Mouse (Mus musculus) liver, embryonic 12.5 days (tissue): Measurements from ENCODE around the gene 1700025G04Rik. TPM values are rescaled to one million over a fixed set of nuclear protein-coding genes. Genes with fewer than 3 reads are reported as not detected.

Experiments used
- ATAC-seq: fragments of 200-750 bp; cut with Nextera tagmentation; 2 replicates; pipeline ENCODE4 v1.8.0; 2017; ENCODE audit warnings: moderate number of reproducible peaks, mild to moderate bottlenecking, moderate library complexity
- H3K27ac ChIP-seq: fragments of 300-500 bp; sonication (generic); 2 replicates; pipeline ENCODE4 v1.5.1; 2016; ENCODE audit warnings: mild to moderate bottlenecking
- H3K27me3 ChIP-seq: fragments of 300-500 bp; sonication (generic); replicated peaks from 2 replicates; pipeline ENCODE4 v1.6.1; 2016; ENCODE audit warnings: mild to moderate bottlenecking, moderate library complexity
- H3K36me3 ChIP-seq: fragments of 300-500 bp; sonication (generic); 2 replicates; pipeline ENCODE4 v1.6.1; 2016; ENCODE audit warnings: mild to moderate bottlenecking, moderate library complexity
- H3K4me1 ChIP-seq: fragments of 300-500 bp; sonication (generic); 2 replicates; pipeline ENCODE4 v1.6.1; 2016
- H3K4me2 ChIP-seq: fragments of 300-500 bp; sonication (generic); 2 replicates; pipeline ENCODE4 v1.6.1; 2016; ENCODE audit warnings: mild to moderate bottlenecking, moderate library complexity
- H3K4me3 ChIP-seq: fragments of 300-500 bp; sonication (generic); 2 replicates; pipeline ENCODE4 v1.5.1; 2016; ENCODE audit warnings: mild to moderate bottlenecking, moderate library complexity
- H3K9ac ChIP-seq: fragments of 300-500 bp; sonication (generic); 2 replicates; pipeline ENCODE4 v1.6.1; 2016; ENCODE audit warnings: mild to moderate bottlenecking, moderate library complexity
- H3K9me3 ChIP-seq: fragments of 300-500 bp; sonication (generic); replicated peaks from 2 replicates; pipeline ENCODE4 v1.6.1; 2016; ENCODE audit warnings: mild to moderate bottlenecking, moderate library complexity
- WGBS: fragments of 180-500 bp; shearing (Covaris S2); methylation state at CpG from one replicate; pipeline ENCODE4 v1.1.7; 2016; ENCODE audit not compliant: insufficient replicate concordance; 5-methylcytosine and 5-hydroxymethylcytosine counted together
- polyA plus RNA-seq: library from polyadenylated mRNA; unstranded; fragments of >200 nt; fragmentation: Nextera tagmentation; extraction: Ambion mirVana; gene quantifications from 2 replicates; pipeline ENCODE4 v1.2.1, GENCODE M21; 2016

Gene 1700025G04Rik
- polyA plus RNA-seq, 1 experiment from 2014 or later, result 4.5 TPM

GRCm38 (mm10) chr1:151914494-151914893 lies 175.4 kb downstream of the 1700025G04Rik start:
- Histone ChIP-seq H3K9me3 (no peaks in the 10 kb centered on the region), H3K4me2 (no peak overlapping the region), H3K27ac (no peak overlapping the region), H3K9ac (no peak overlapping the region), H3K4me1 (no peaks in the 10 kb centered on the region), H3K4me3 (no peak overlapping the region), H3K27me3 (no peaks in the 10 kb centered on the region), H3K36me3 (no peaks in the 10 kb centered on the region)
- ATAC-seq, result no peak
- WGBS, result 79% methylated on average over 9 of the region's 9 CpGs

GRCm38 (mm10) chr1:151907014-151907413 lies 182.9 kb downstream of the 1700025G04Rik start:
- 67% methylated on average over 4 of the region's 4 CpGs for WGBS
- Histone ChIP-seq H3K27ac (no peak overlapping the region), H3K4me2 (no peak overlapping the region), H3K9me3 (no peaks in the 10 kb centered on the region), H3K36me3 (no peaks in the 10 kb centered on the region), H3K9ac (no peak overlapping the region), H3K4me1 (no peaks in the 10 kb centered on the region), H3K27me3 (no peaks in the 10 kb centered on the region), H3K4me3 (no peak overlapping the region)
- ATAC-seq, result no peak

- H3K9me3 ChIP-seq, result no peaks in the 10 kb centered on the region
- H3K36me3 ChIP-seq, result no peaks in the 10 kb centered on the region
- H3K4me2 ChIP-seq, result no peak overlapping the region
- no peaks in the 10 kb centered on the region for H3K27me3 ChIP-seq
- ATAC-seq, result no peak
- H3K4me1 ChIP-seq, result no peaks in the 10 kb centered on the region
- H3K9ac ChIP-seq, result no peak overlapping the region
- WGBS, result 72% methylated on average over 12 of the region's 12 CpGs
- no peak overlapping the region for H3K27ac ChIP-seq
- no peak overlapping the region for H3K4me3 ChIP-seq
Observed at GRCm38 (mm10) chr1:151900706-151901360, 189.1 kb downstream of the 1700025G04Rik start.

GRCm38 (mm10) chr1:151899964-151900363 lies 190.0 kb downstream of the 1700025G04Rik start:
- no peak for ATAC-seq
- no peaks in the 10 kb centered on the region for H3K4me1 ChIP-seq
- H3K36me3 ChIP-seq, result no peaks in the 10 kb centered on the region
- no peaks in the 10 kb centered on the region for H3K9me3 ChIP-seq
- no peak overlapping the region for H3K4me3 ChIP-seq
- no peak overlapping the region for H3K9ac ChIP-seq
- no peak overlapping the region for H3K4me2 ChIP-seq
- WGBS, result 78% methylated on average over 7 of the region's 7 CpGs
- no peaks in the 10 kb centered on the region for H3K27me3 ChIP-seq
- no peak overlapping the region for H3K27ac ChIP-seq

- Histone ChIP-seq H3K4me1 (no peaks in the 10 kb centered on the region), H3K9me3 (no peaks in the 10 kb centered on the region), H3K4me3 (no peak overlapping the region), H3K36me3 (no peaks in the 10 kb centered on the region), H3K4me2 (no peak overlapping the region), H3K27me3 (no peaks in the 10 kb centered on the region), H3K27ac (no peak overlapping the region), H3K9ac (no peak overlapping the region)
- ATAC-seq, result no peak
- WGBS, result 63% methylated on average over 4 of the region's 4 CpGs
Observed at GRCm38 (mm10) chr1:151895406-151895805, 194.5 kb downstream of the 1700025G04Rik start.

DNA sequence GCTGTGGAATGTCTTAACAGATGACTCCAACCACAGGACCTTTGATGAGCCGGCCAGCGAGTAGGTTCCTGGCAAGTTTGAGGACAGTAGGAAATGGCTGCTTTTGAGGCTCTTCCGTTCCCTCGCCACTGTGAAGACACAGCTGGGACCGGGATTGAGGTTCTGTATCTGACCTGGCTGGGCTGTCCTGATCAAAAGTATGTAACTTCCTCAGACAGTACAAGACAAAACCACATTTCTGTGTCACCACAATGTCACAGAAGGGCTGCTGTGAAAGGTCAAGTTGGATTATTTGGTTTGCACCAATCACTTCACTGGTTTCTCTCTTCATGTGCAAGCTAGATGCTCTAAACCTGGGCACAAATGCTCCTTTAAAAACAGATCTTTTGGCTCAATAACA lies 195.9 kb downstream of the 1700025G04Rik start:
- Histone ChIP-seq H3K4me3 (no peak overlapping the region), H3K4me2 (no peak overlapping the region), H3K36me3 (no peaks in the 10 kb centered on the region), H3K27me3 (no peaks in the 10 kb centered on the region), H3K4me1 (no peaks in the 10 kb centered on the region), H3K27ac (no peak overlapping the region), H3K9me3 (no peaks in the 10 kb centered on the region), H3K9ac (no peak overlapping the region)
- ATAC-seq, result no peak
- WGBS, result 26% methylated on average over 5 of the region's 5 CpGs

DNA sequence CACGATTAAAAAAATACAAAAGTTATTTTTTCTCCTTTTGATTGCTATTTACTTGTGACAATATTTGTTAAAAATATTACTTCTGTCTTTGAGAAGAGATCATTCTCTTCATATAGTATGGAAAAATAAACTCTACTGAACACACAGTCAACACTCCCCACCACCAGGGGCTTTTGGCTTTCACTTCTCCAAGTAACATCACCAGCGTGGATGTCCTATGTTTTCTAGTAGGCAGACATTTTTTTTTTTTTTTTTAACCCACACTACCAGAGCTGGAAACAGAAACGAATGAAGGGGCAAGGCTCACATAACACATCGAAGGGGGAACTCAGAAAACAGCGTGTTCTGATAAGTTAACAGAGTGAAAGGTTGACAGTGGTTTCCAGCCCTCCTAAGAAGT lies 197.9 kb downstream of the 1700025G04Rik start:
- no peak overlapping the region for H3K4me2 ChIP-seq
- no peak overlapping the region for H3K27ac ChIP-seq
- H3K4me3 ChIP-seq, result no peak overlapping the region
- WGBS, result 53% methylated on average over 5 of the region's 5 CpGs
- H3K36me3 ChIP-seq, result no peaks in the 10 kb centered on the region
- H3K4me1 ChIP-seq, result no peaks in the 10 kb centered on the region
- H3K27me3 ChIP-seq, result no peaks in the 10 kb centered on the region
- ATAC-seq, result no peak
- no peaks in the 10 kb centered on the region for H3K9me3 ChIP-seq
- no peak overlapping the region for H3K9ac ChIP-seq

GRCm38 (mm10) chr1:151891194-151891593 lies 198.7 kb downstream of the 1700025G04Rik start:
- Histone ChIP-seq H3K4me2 (no peak overlapping the region), H3K4me3 (no peak overlapping the region), H3K27ac (no peak overlapping the region), H3K9me3 (no peaks in the 10 kb centered on the region), H3K4me1 (no peaks in the 10 kb centered on the region), H3K36me3 (no peaks in the 10 kb centered on the region), H3K9ac (no peak overlapping the region), H3K27me3 (no peaks in the 10 kb centered on the region)
- no peak for ATAC-seq
- WGBS, result 72% methylated on average over 9 of the region's 9 CpGs

- Histone ChIP-seq H3K4me3 (no peak overlapping the region), H3K27me3 (no peaks in the 10 kb centered on the region), H3K9me3 (no peaks in the 10 kb centered on the region), H3K36me3 (no peaks in the 10 kb centered on the region), H3K9ac (no peak overlapping the region), H3K27ac (no peak overlapping the region), H3K4me2 (no peak overlapping the region), H3K4me1 (no peaks in the 10 kb centered on the region)
- ATAC-seq, result no peak
- 71% methylated on average over 14 of the region's 14 CpGs for WGBS
Observed at GRCm38 (mm10) chr1:151890041-151890621, 199.8 kb downstream of the 1700025G04Rik start.

DNA sequence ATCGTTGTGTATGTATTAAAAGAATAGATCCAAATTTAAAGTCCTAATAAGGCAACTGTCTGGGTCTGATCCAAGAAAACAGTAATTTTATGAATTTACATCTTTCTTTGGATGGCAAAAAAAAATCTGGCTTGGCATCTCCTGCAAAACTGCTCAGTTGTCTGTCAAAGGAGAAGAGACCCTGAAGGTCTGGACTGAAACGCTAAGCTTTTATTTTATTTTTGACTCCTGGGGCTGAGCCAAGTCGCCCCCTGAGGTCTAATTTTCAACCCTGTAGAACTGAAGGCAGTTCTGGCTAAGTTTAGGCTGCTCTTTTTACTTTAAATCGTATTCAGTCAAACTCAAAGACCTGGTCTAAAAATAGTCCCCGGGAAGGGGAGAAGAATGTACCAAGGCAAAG lies 202.3 kb downstream of the 1700025G04Rik start:
- no peak overlapping the region for H3K9ac ChIP-seq
- no peak overlapping the region for H3K4me3 ChIP-seq
- no peaks in the 10 kb centered on the region for H3K36me3 ChIP-seq
- 67% methylated on average over 5 of the region's 5 CpGs for WGBS
- H3K4me2 ChIP-seq, result no peak overlapping the region
- no peaks in the 10 kb centered on the region for H3K9me3 ChIP-seq
- ATAC-seq, result no peak
- H3K27me3 ChIP-seq, result no peaks in the 10 kb centered on the region
- H3K27ac ChIP-seq, result no peak overlapping the region
- H3K4me1 ChIP-seq, result no peaks in the 10 kb centered on the region

GRCm38 (mm10) chr1:151887126-151887525 lies 202.8 kb downstream of the 1700025G04Rik start:
- WGBS, result 73% methylated on average over 10 of the region's 10 CpGs

GRCm38 (mm10) chr1:151886171-151886570 lies 203.8 kb downstream of the 1700025G04Rik start:
- Histone ChIP-seq H3K9me3 (no peaks in the 10 kb centered on the region), H3K4me3 (no peak overlapping the region), H3K27me3 (no peaks in the 10 kb centered on the region), H3K4me1 (no peaks in the 10 kb centered on the region), H3K4me2 (no peak overlapping the region), H3K27ac (no peak overlapping the region), H3K36me3 (no peaks in the 10 kb centered on the region), H3K9ac (no peak overlapping the region)
- 64% methylated on average over 2 of the region's 2 CpGs for WGBS
- no peak for ATAC-seq

More at GRCm38 (mm10) chr1:151887126-151887525, 202.8 kb downstream of the 1700025G04Rik start:
- Histone ChIP-seq H3K4me2 (no peak overlapping the region), H3K27ac (no peak overlapping the region), H3K27me3 (no peaks in the 10 kb centered on the region), H3K4me3 (no peak overlapping the region), H3K9ac (no peak overlapping the region), H3K36me3 (no peaks in the 10 kb centered on the region), H3K9me3 (no peaks in the 10 kb centered on the region), H3K4me1 (no peaks in the 10 kb centered on the region)
- no peak for ATAC-seq

DNA sequence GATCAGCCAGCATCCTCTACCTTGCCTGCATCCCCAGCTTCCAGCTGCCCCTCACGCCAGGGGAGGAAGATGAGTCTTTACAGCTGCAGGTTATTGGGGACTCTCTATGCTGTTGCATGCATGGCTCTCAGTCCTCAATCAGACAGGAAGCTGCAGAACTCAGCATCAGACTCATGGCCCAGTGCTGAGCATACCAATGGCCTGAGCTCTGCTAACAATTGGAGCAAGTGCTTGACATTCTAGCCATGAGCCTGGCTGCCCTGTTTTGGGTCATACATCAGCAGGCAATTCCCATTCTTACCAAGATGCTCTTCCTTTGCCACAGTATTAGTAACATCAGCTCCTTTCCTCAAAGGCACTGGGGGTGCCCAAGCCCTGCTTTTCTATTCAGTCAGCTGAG lies 208.7 kb downstream of the 1700025G04Rik start:
- no peaks in the 10 kb centered on the region for H3K36me3 ChIP-seq
- H3K4me2 ChIP-seq, result no peak overlapping the region
- no peak overlapping the region for H3K9ac ChIP-seq
- no peaks in the 10 kb centered on the region for H3K9me3 ChIP-seq
- no peak for ATAC-seq
- H3K4me1 ChIP-seq, result no peaks in the 10 kb centered on the region
- no peaks in the 10 kb centered on the region for H3K27me3 ChIP-seq
- H3K4me3 ChIP-seq, result no peak overlapping the region
- H3K27ac ChIP-seq, result no peak overlapping the region
- 77% methylated on average over 1 of the region's 1 CpGs for WGBS
